Mouse (Mus musculus) liver, adult 2 months (tissue): Measurements from ENCODE around the gene Sec61a1. TPM values are rescaled to one million over a fixed set of nuclear protein-coding genes. Genes with fewer than 3 reads are reported as not detected.

Experiments
- DNase-seq: peaks from one replicate; pipeline ENCODE4 v3.0.0-alpha.2; 2011; ENCODE audit warnings: low read depth, low spot score; ENCODE audit errors: extremely low read depth
- H3K27ac ChIP-seq: fragments of 200-500 bp; replicated peaks from 2 replicates; pipeline ENCODE4 v1.5.1; 2012; ENCODE audit warnings: low read depth, mild to moderate bottlenecking, control low read depth, inconsistent platforms, low read length; ENCODE audit not compliant: insufficient read depth
- H3K27me3 ChIP-seq: fragments of 200-500 bp; 2 replicates; pipeline ENCODE4 v1.6.1; 2012; ENCODE audit warnings: mild to moderate bottlenecking, moderate library complexity, low read length, inconsistent platforms; ENCODE audit not compliant: control insufficient read depth, insufficient read depth
- H3K36me3 ChIP-seq: fragments of 200-500 bp; 2 replicates; pipeline ENCODE4 v1.6.1; 2012; ENCODE audit warnings: low read length, inconsistent platforms; ENCODE audit not compliant: control insufficient read depth, insufficient read depth
- H3K4me1 ChIP-seq: fragments of 200-500 bp; 2 replicates; pipeline ENCODE4 v1.6.1; 2011; ENCODE audit warnings: low read length; ENCODE audit not compliant: control insufficient read depth, insufficient read depth
- H3K4me3 ChIP-seq: fragments of 200-500 bp; 2 replicates; pipeline ENCODE4 v1.5.1; 2011; ENCODE audit warnings: low read depth, mild to moderate bottlenecking, control low read depth, low read length, moderate library complexity; ENCODE audit not compliant: insufficient read depth
- H3K79me2 ChIP-seq: fragments of 200-500 bp; 2 replicates; pipeline ENCODE4 v1.6.1; 2012; ENCODE audit warnings: inconsistent platforms, mild to moderate bottlenecking, low read length, moderate library complexity; ENCODE audit not compliant: control insufficient read depth, insufficient read depth
- H3K9ac ChIP-seq: fragments of 200-500 bp; 2 replicates; pipeline ENCODE4 v1.6.1; 2012; ENCODE audit warnings: low read depth, mild to moderate bottlenecking, control low read depth, inconsistent platforms, low read length
- CTCF ChIP-seq: fragments of 200-500 bp; IDR thresholded peaks from 2 replicates; pipeline ENCODE4 v1.5.1; 2011; ENCODE audit warnings: low read depth, low read length, control low read depth
- POLR2A ChIP-seq: fragments of 200-500 bp; IDR thresholded peaks from 2 replicates; pipeline ENCODE4 v1.6.1; 2011; ENCODE audit warnings: low read length, control low read depth; ENCODE audit not compliant: insufficient read depth; ENCODE audit errors: extremely low read depth
- WGBS: fragments of 180-500 bp; shearing (Covaris S2); methylation state at CpG from one replicate; pipeline ENCODE4 v1.1.7; 2018; 5-methylcytosine and 5-hydroxymethylcytosine counted together
- polyA plus RNA-seq: library from polyadenylated mRNA; depleted of rRNA; stranded (reverse); fragments of >200 nt; gene quantifications from 2 replicates; pipeline ENCODE4 v1.2.3, GENCODE M21; 2012
- total RNA-seq: library from RNA; depleted of rRNA; stranded (reverse); fragments of >200 nt; gene quantifications from 2 replicates; pipeline ENCODE4 v1.2.3, GENCODE M21; 2014

The Sec61a1 gene
- total and polyA plus RNA-seq, 2 experiments: 145 to 340 TPM

- H3K27me3 ChIP-seq: no peaks in the 10 kb centered on the region
- H3K36me3 ChIP-seq: peaks cover 59% of the 10 kb centered on the region
- no peak for DNase-seq
- H3K27ac ChIP-seq: no peak overlapping the region
- H3K4me1 ChIP-seq: peaks cover 8% of the 10 kb centered on the region
- H3K4me3 ChIP-seq: no peak overlapping the region
- H3K9ac ChIP-seq: no peak overlapping the region
- peaks cover 22% of the 10 kb centered on the region; the same call in 1 of the 2 replicates for H3K79me2 ChIP-seq
- no peak for TF ChIP-seq CTCF
- no peak for TF ChIP-seq POLR2A
- 65% methylated on average over 4 of the region's 4 CpGs for WGBS
These were observed 4.2 kb downstream of the Sec61a1 start for GRCm38 (mm10) chr6:88514546-88514945.

- WGBS: 87% methylated on average over 8 of the region's 8 CpGs
- no peak overlapping the region for H3K9ac ChIP-seq
These were observed 4.7 kb downstream of the Sec61a1 start for GRCm38 (mm10) chr6:88513984-88514383.

DNA sequence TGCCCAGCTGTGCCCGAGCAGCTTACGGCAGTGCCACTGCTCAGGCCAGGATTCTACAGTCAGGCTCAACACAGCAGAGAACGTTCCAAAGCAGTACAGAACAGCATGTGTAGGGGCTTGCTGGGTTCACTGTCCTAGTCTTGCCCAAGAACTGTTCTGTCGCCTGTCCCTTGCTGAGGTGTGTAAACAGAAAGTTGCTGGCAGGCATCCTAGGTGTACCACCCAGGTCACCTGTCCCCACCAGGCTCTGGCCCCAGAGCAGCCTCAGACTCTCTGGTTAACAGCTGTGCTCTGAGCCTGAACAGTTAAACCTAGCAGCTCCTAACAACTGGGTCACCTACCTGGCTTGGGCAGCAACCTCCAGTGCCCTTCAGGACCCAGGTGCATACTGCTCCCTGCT, 15.7 kb downstream of the Sec61a1 start:
- Histone ChIP-seq H3K9ac (no peak overlapping the region), H3K27me3 (no peaks in the 10 kb centered on the region), H3K36me3 (peaks cover 35% of the 10 kb centered on the region), H3K4me3 (no peak overlapping the region), H3K4me1 (no peaks in the 10 kb centered on the region), H3K79me2 (no peaks in the 10 kb centered on the region), H3K27ac (no peak overlapping the region)
- TF ChIP-seq POLR2A (no peak), CTCF (peak; percentile 42)
- 24% methylated on average over 4 of the region's 4 CpGs for WGBS
- peak; percentile 57 for DNase-seq

More at GRCm38 (mm10) chr6:88513984-88514383, 4.7 kb downstream of the Sec61a1 start:
- H3K4me3 ChIP-seq: no peak overlapping the region
- H3K27ac ChIP-seq: no peak overlapping the region
- peaks cover 62% of the 10 kb centered on the region for H3K36me3 ChIP-seq
- no peaks in the 10 kb centered on the region for H3K27me3 ChIP-seq
- peaks cover 22% of the 10 kb centered on the region; the same call in 1 of the 2 replicates for H3K79me2 ChIP-seq
- no peak for DNase-seq
- TF ChIP-seq CTCF: no peak
- TF ChIP-seq POLR2A: no peak
- H3K4me1 ChIP-seq: peaks cover 8% of the 10 kb centered on the region

GRCm38 (mm10) chr6:88502030-88502970, 16.4 kb downstream of the Sec61a1 start:
- 63% methylated on average over 13 of the region's 13 CpGs for WGBS
- no peak for DNase-seq
- H3K36me3 ChIP-seq: peaks cover 27% of the 10 kb centered on the region
- H3K79me2 ChIP-seq: no peaks in the 10 kb centered on the region
- H3K9ac ChIP-seq: no peak overlapping the region
- H3K4me3 ChIP-seq: no peak overlapping the region
- H3K27ac ChIP-seq: no peak overlapping the region
- no peaks in the 10 kb centered on the region for H3K27me3 ChIP-seq
- TF ChIP-seq CTCF (no peak), POLR2A (no peak)
- H3K4me1 ChIP-seq: no peaks in the 10 kb centered on the region

GRCm38 (mm10) chr6:88500405-88500767, 18.3 kb downstream of the Sec61a1 start:
- TF ChIP-seq CTCF (no peak), POLR2A (no peak)
- 17% methylated on average over 3 of the region's 3 CpGs for WGBS
- Histone ChIP-seq H3K4me3 (peak overlapping the region; percentile 42; the same call in 1 of the 2 replicates), H3K79me2 (no peaks in the 10 kb centered on the region), H3K4me1 (no peaks in the 10 kb centered on the region), H3K27ac (no peak overlapping the region), H3K27me3 (no peaks in the 10 kb centered on the region), H3K9ac (no peak overlapping the region), H3K36me3 (peaks cover 12% of the 10 kb centered on the region)
- DNase-seq: no peak
